Mouse (Mus musculus) liver, adult 2 months (tissue): ENCODE measurements around the gene Rcor1. TPM values are rescaled to one million over a fixed set of nuclear protein-coding genes. Genes with fewer than 3 reads are reported as not detected.

Source experiments
- DNase-seq: peaks from one replicate; pipeline ENCODE4 v3.0.0-alpha.2; 2011; ENCODE audit warnings: low read depth, low spot score; ENCODE audit errors: extremely low read depth
- H3K27ac ChIP-seq: fragments of 200-500 bp; replicated peaks from 2 replicates; pipeline ENCODE4 v1.5.1; 2012; ENCODE audit warnings: low read depth, mild to moderate bottlenecking, control low read depth, inconsistent platforms, low read length; ENCODE audit not compliant: insufficient read depth
- H3K27me3 ChIP-seq: fragments of 200-500 bp; 2 replicates; pipeline ENCODE4 v1.6.1; 2012; ENCODE audit warnings: mild to moderate bottlenecking, moderate library complexity, low read length, inconsistent platforms; ENCODE audit not compliant: control insufficient read depth, insufficient read depth
- H3K36me3 ChIP-seq: fragments of 200-500 bp; 2 replicates; pipeline ENCODE4 v1.6.1; 2012; ENCODE audit warnings: low read length, inconsistent platforms; ENCODE audit not compliant: control insufficient read depth, insufficient read depth
- H3K4me1 ChIP-seq: fragments of 200-500 bp; 2 replicates; pipeline ENCODE4 v1.6.1; 2011; ENCODE audit warnings: low read length; ENCODE audit not compliant: control insufficient read depth, insufficient read depth
- H3K4me3 ChIP-seq: fragments of 200-500 bp; 2 replicates; pipeline ENCODE4 v1.5.1; 2011; ENCODE audit warnings: low read depth, mild to moderate bottlenecking, control low read depth, low read length, moderate library complexity; ENCODE audit not compliant: insufficient read depth
- H3K79me2 ChIP-seq: fragments of 200-500 bp; 2 replicates; pipeline ENCODE4 v1.6.1; 2012; ENCODE audit warnings: inconsistent platforms, mild to moderate bottlenecking, low read length, moderate library complexity; ENCODE audit not compliant: control insufficient read depth, insufficient read depth
- H3K9ac ChIP-seq: fragments of 200-500 bp; 2 replicates; pipeline ENCODE4 v1.6.1; 2012; ENCODE audit warnings: low read depth, mild to moderate bottlenecking, control low read depth, inconsistent platforms, low read length
- CTCF ChIP-seq: fragments of 200-500 bp; IDR thresholded peaks from 2 replicates; pipeline ENCODE4 v1.5.1; 2011; ENCODE audit warnings: low read depth, low read length, control low read depth
- POLR2A ChIP-seq: fragments of 200-500 bp; IDR thresholded peaks from 2 replicates; pipeline ENCODE4 v1.6.1; 2011; ENCODE audit warnings: low read length, control low read depth; ENCODE audit not compliant: insufficient read depth; ENCODE audit errors: extremely low read depth
- WGBS: fragments of 180-500 bp; shearing (Covaris S2); methylation state at CpG from one replicate; pipeline ENCODE4 v1.1.7; 2018; 5-methylcytosine and 5-hydroxymethylcytosine counted together
- polyA plus RNA-seq: library from polyadenylated mRNA; depleted of rRNA; stranded (reverse); fragments of >200 nt; gene quantifications from 2 replicates; pipeline ENCODE4 v1.2.3, GENCODE M21; 2012
- total RNA-seq: library from RNA; depleted of rRNA; stranded (reverse); fragments of >200 nt; gene quantifications from 2 replicates; pipeline ENCODE4 v1.2.3, GENCODE M21; 2014

Gene Rcor1
- total and polyA plus RNA-seq, 2 experiments = 4.4 to 5.3 TPM

DNA sequence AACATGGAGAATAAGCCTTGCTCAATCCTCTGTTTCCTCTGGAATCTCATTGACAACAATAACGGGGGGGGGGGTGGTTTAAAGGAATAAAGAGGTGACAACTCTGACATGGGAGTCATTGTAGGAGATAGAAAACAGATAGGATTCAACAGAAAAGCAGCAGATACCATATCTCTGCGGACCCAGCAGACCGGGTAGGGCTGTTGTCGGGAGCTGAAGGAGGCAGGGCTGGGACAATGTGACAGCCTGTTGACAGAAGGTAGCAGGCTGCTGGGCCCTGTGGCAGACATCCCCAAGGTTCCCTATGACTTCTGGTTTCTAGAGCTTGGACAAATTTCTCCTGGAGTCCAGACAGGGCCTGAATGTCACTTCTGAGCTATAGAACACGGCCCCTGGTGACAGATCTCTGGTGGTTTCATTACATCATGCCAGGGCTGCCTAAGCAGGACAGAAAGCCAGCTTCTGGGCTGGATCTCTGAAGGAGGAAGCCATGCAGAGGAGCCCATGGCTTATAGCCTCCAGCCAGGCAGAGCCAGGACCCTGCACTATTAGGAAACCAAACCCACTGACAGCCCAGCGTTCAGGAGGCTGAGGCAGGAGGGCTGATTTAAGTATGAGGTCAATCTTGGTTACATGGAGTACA, 29.4 kb upstream of the Rcor1 start:
- H3K4me3 ChIP-seq = no peak overlapping the region
- no peaks in the 10 kb centered on the region for H3K36me3 ChIP-seq
- TF ChIP-seq CTCF = no peak
- TF ChIP-seq POLR2A = no peak
- no peaks in the 10 kb centered on the region for H3K79me2 ChIP-seq
- H3K27me3 ChIP-seq = no peaks in the 10 kb centered on the region
- DNase-seq = no peak
- no peak overlapping the region for H3K9ac ChIP-seq
- 85% methylated on average over 6 of the region's 6 CpGs for WGBS
- H3K4me1 ChIP-seq = no peaks in the 10 kb centered on the region; the same call in 1 of the 2 replicates
- no peak overlapping the region for H3K27ac ChIP-seq

DNA sequence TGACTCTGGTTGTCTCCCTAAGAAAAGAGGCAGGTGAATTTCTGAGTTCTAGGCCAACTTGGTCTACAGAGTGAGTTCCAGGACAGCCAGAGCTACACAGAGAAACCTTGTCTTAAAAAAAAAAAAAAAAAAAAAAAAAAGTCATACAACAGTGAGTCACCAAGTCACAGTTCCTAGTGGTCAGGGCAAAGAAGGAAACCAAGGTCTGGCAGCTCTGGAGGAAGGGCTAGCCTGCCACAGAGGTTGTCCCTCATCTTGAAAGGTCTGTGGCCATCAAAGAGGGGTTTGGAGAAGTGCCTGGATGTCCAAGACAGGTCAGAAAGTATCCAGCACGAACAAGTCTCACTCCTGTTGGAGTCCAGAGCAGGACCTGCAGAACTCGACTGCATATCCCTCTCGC, 22.3 kb upstream of the Rcor1 start:
- WGBS = 86% methylated on average over 3 of the region's 3 CpGs
- H3K27ac ChIP-seq = no peak overlapping the region
- no peaks in the 10 kb centered on the region for H3K4me1 ChIP-seq
- DNase-seq = no peak
- no peak overlapping the region for H3K9ac ChIP-seq
- H3K27me3 ChIP-seq = no peaks in the 10 kb centered on the region
- H3K79me2 ChIP-seq = no peaks in the 10 kb centered on the region
- TF ChIP-seq POLR2A (no peak), CTCF (no peak)
- H3K36me3 ChIP-seq = no peaks in the 10 kb centered on the region
- H3K4me3 ChIP-seq = no peak overlapping the region

DNA sequence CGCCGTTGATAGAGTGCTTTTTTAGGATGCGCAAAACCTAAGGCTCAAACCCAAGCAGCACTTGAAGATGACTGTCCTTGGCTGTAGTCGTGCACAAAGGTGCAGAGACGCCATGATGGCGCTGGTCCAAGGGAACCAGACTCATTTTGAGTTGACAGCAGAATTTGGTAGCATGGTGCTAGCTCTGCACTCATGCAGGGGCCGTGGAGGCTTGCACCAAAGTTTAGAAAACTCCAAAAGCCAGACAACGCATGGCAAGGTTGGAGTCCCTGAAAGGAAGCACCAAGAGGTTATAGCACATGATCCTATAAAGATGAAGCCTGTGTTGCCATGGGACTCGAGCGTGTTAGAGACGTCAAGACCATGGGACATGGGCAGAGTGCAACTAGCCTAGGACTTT, 21.1 kb upstream of the Rcor1 start:
- Histone ChIP-seq H3K9ac (no peak overlapping the region), H3K79me2 (no peaks in the 10 kb centered on the region), H3K27me3 (no peaks in the 10 kb centered on the region), H3K4me1 (no peaks in the 10 kb centered on the region), H3K27ac (no peak overlapping the region), H3K36me3 (no peaks in the 10 kb centered on the region), H3K4me3 (no peak overlapping the region)
- TF ChIP-seq POLR2A (no peak), CTCF (no peak)
- DNase-seq = no peak
- 93% methylated on average over 11 of the region's 11 CpGs for WGBS

DNA sequence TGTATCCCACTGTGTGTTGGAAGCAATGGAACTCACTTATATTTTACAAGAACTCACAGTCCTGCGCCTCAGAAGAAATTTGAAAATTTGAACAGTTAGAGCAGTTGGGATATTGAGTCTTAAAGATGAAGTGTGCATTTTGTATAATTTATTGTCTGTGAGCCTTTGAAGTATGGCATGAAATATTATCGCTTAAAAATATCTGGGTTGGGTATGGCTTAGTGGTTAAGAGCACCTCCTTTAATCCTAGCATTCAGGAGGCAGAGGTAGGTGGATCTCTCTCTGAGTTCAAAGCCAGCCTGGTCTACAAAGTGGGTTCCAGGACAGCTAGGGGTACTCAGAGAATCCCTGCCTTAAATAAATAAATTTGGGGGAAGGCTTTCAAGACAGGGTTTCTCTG, 20.1 kb upstream of the Rcor1 start:
- H3K4me1 ChIP-seq = no peaks in the 10 kb centered on the region
- TF ChIP-seq POLR2A (no peak), CTCF (no peak)
- no peak overlapping the region for H3K4me3 ChIP-seq
- H3K36me3 ChIP-seq = no peaks in the 10 kb centered on the region
- no peak overlapping the region for H3K27ac ChIP-seq
- no peaks in the 10 kb centered on the region for H3K79me2 ChIP-seq
- WGBS = 93% methylated on average over 2 of the region's 2 CpGs
- H3K9ac ChIP-seq = no peak overlapping the region
- DNase-seq = no peak
- H3K27me3 ChIP-seq = no peaks in the 10 kb centered on the region

DNA sequence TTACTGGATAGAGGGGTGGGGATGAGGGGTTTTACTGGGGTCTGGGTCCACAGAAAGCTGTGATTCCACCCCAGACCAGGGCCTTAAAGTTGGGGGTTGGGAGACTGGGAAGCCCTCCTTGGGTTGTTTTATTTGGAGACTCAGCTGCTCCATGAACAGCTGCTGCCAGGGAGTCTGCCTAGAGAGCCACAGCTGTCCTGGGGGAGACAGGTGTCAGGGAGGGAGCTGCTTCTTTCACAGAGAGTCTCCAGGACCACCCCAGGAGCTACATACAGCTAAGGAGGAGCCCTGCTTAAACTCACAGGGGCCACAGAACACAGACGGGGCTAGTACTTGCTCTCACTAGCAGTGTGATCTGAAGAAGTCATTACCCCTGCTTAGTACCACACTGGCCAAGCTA, 18.0 kb upstream of the Rcor1 start:
- Histone ChIP-seq H3K79me2 (no peaks in the 10 kb centered on the region), H3K36me3 (no peaks in the 10 kb centered on the region), H3K27me3 (no peaks in the 10 kb centered on the region), H3K4me3 (no peak overlapping the region), H3K27ac (no peak overlapping the region), H3K4me1 (no peaks in the 10 kb centered on the region), H3K9ac (no peak overlapping the region)
- no peak for TF ChIP-seq POLR2A
- TF ChIP-seq CTCF = no peak
- WGBS = 69% methylated on average over 1 of the region's 1 CpGs
- DNase-seq = no peak

DNA sequence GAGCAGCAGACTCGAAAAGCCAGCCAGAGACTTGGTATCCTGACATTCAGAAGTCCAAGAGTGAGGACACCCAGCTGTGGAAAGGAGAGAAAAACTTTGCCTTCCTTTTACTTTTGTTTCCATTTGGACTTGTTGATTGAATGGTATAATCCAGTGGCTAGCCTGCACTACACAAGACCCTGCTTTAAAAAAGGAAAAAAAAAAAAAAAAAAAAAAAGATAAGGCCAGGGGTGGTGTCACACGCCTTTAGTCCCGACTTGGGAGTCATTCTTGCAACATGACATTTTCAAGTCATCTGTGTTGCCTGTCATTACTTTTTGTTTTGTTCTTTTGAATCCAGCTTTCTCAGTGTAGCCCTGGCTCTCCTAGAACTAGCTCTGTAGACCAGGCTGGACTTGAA, 17.6 kb upstream of the Rcor1 start:
- Histone ChIP-seq H3K79me2 (no peaks in the 10 kb centered on the region), H3K4me3 (no peak overlapping the region), H3K27me3 (no peaks in the 10 kb centered on the region), H3K27ac (no peak overlapping the region), H3K36me3 (no peaks in the 10 kb centered on the region), H3K9ac (no peak overlapping the region), H3K4me1 (no peaks in the 10 kb centered on the region)
- 69% methylated on average over 3 of the region's 3 CpGs for WGBS
- TF ChIP-seq POLR2A = no peak
- TF ChIP-seq CTCF = no peak
- DNase-seq = no peak
